Mouse (Mus musculus) stomach, embryonic 15.5 days (tissue): ENCODE data around the gene Sap30bp. TPM values are rescaled to one million over a fixed set of nuclear protein-coding genes. Genes with fewer than 3 reads are reported as not detected.

Experiments
- ATAC-seq: fragments of 200-750 bp; cut with Nextera tagmentation; 2 replicates; pipeline ENCODE4 v1.8.0; 2017; ENCODE audit warnings: low read depth, moderate number of reproducible peaks, moderate TSS enrichment; ENCODE audit not compliant: insufficient read depth, low FRiP score
- H3K27ac ChIP-seq: fragments of 300-500 bp; sonication (generic); 2 replicates; pipeline ENCODE4 v1.5.1; 2015; ENCODE audit warnings: mild to moderate bottlenecking, inconsistent platforms
- H3K27me3 ChIP-seq: fragments of 300-500 bp; sonication (generic); replicated peaks from 2 replicates; pipeline ENCODE4 v1.6.1; 2015; ENCODE audit warnings: inconsistent platforms
- H3K36me3 ChIP-seq: fragments of 300-500 bp; sonication (generic); 2 replicates; pipeline ENCODE4 v1.6.1; 2015; ENCODE audit warnings: inconsistent platforms
- H3K4me1 ChIP-seq: fragments of 300-500 bp; sonication (generic); 2 replicates; pipeline ENCODE4 v1.6.1; 2015; ENCODE audit warnings: inconsistent platforms
- H3K4me2 ChIP-seq: fragments of 300-500 bp; sonication (generic); 2 replicates; pipeline ENCODE4 v1.6.1; 2015; ENCODE audit warnings: mild to moderate bottlenecking, inconsistent platforms
- H3K4me3 ChIP-seq: fragments of 300-500 bp; sonication (generic); replicated peaks from 2 replicates; pipeline ENCODE4 v1.5.1; 2015; ENCODE audit warnings: inconsistent platforms
- H3K9ac ChIP-seq: fragments of 300-500 bp; sonication (generic); 2 replicates; pipeline ENCODE4 v1.6.1; 2015; ENCODE audit warnings: inconsistent platforms
- H3K9me3 ChIP-seq: fragments of 300-500 bp; sonication (generic); 2 replicates; pipeline ENCODE4 v1.6.1; 2016; ENCODE audit warnings: inconsistent platforms
- WGBS: fragments of 180-500 bp; shearing (Covaris S2); methylation state at CpG from one replicate; pipeline ENCODE4 v1.1.7; 2015; 5-methylcytosine and 5-hydroxymethylcytosine counted together
- polyA plus RNA-seq: library from polyadenylated mRNA; unstranded; fragments of >200 nt; fragmentation: Nextera tagmentation; extraction: Ambion mirVana; gene quantifications from 2 replicates; pipeline ENCODE4 v1.2.1, GENCODE M21; 2015

Sap30bp gene
- polyA plus RNA-seq, 1 experiment from 2014 or later: 34.6 TPM

- H3K4me1 ChIP-seq: no peaks in the 10 kb centered on the region
- ATAC-seq: peak; percentile 75
- peak overlapping the region; percentile 16; the same call in 1 of the 2 replicates for H3K4me2 ChIP-seq
- H3K27me3 ChIP-seq: no peaks in the 10 kb centered on the region
- H3K36me3 ChIP-seq: no peaks in the 10 kb centered on the region
- H3K9me3 ChIP-seq: no peaks in the 10 kb centered on the region
- H3K4me3 ChIP-seq: no peak overlapping the region
- no peak overlapping the region for H3K9ac ChIP-seq
- 64% methylated on average over 5 of the region's 5 CpGs for WGBS
- peak overlapping the region; percentile 89 for H3K27ac ChIP-seq
Observed at GRCm38 (mm10) chr11:115911134-115911561, 21.9 kb upstream of the Sap30bp start.

- Histone ChIP-seq H3K4me3 (peak within 1 kb of the TSS; percentile 18), H3K9ac (no peak within 1 kb of the TSS), H3K27ac (peak within 1 kb of the TSS; percentile 89), H3K4me2 (peak within 1 kb of the TSS; percentile 32), H3K9me3 (no peaks in the 10 kb centered on the region), H3K4me1 (no peaks in the 10 kb centered on the region), H3K27me3 (no peaks in the 10 kb centered on the region), H3K36me3 (no peaks in the 10 kb centered on the region)
- WGBS: 60% methylated on average over 11 of the region's 11 CpGs
- peak; percentile 87 for ATAC-seq
Observed at GRCm38 (mm10) chr11:115911632-115912376, 21.3 kb upstream of the Sap30bp start, which contains the start of gene Smim6. Gene Smim6, plus strand, starts transcription at chr11:115912017.

- no peak overlapping the region for H3K9ac ChIP-seq
- H3K9me3 ChIP-seq: no peaks in the 10 kb centered on the region
- no peak overlapping the region for H3K27ac ChIP-seq
- no peak for ATAC-seq
- no peaks in the 10 kb centered on the region for H3K4me1 ChIP-seq
- WGBS: 90% methylated on average over 4 of the region's 4 CpGs
- no peaks in the 10 kb centered on the region; the same call in 1 of the 2 replicates for H3K36me3 ChIP-seq
- H3K27me3 ChIP-seq: no peaks in the 10 kb centered on the region
- no peak overlapping the region for H3K4me2 ChIP-seq
- no peak overlapping the region for H3K4me3 ChIP-seq
Observed at GRCm38 (mm10) chr11:115916579-115916978, 16.5 kb upstream of the Sap30bp start.

GRCm38 (mm10) chr11:115918637-115919036 is 14.4 kb upstream of the Sap30bp start:
- 79% methylated on average over 5 of the region's 5 CpGs for WGBS
- Histone ChIP-seq H3K36me3 (peaks cover 7% of the 10 kb centered on the region; the same call in 1 of the 2 replicates), H3K27ac (no peak overlapping the region), H3K27me3 (no peaks in the 10 kb centered on the region), H3K4me3 (no peak overlapping the region), H3K9ac (no peak overlapping the region), H3K9me3 (no peaks in the 10 kb centered on the region), H3K4me2 (no peak overlapping the region), H3K4me1 (no peaks in the 10 kb centered on the region)
- ATAC-seq: no peak

- Histone ChIP-seq H3K9ac (no peak overlapping the region), H3K27me3 (no peaks in the 10 kb centered on the region), H3K27ac (no peak overlapping the region), H3K36me3 (peaks cover 7% of the 10 kb centered on the region; the same call in 1 of the 2 replicates), H3K9me3 (no peaks in the 10 kb centered on the region), H3K4me2 (no peak overlapping the region), H3K4me1 (no peaks in the 10 kb centered on the region), H3K4me3 (no peak overlapping the region)
- ATAC-seq: no peak
- 88% methylated on average over 5 of the region's 5 CpGs for WGBS
Observed at GRCm38 (mm10) chr11:115919073-115919472, 14.0 kb upstream of the Sap30bp start.

GRCm38 (mm10) chr11:115920110-115920818 is 12.8 kb upstream of the Sap30bp start:
- no peak for ATAC-seq
- Histone ChIP-seq H3K4me1 (no peaks in the 10 kb centered on the region), H3K27ac (no peak overlapping the region), H3K9ac (no peak overlapping the region), H3K27me3 (no peaks in the 10 kb centered on the region), H3K4me2 (no peak overlapping the region), H3K9me3 (no peaks in the 10 kb centered on the region), H3K36me3 (peaks cover 7% of the 10 kb centered on the region; the same call in 1 of the 2 replicates), H3K4me3 (no peak overlapping the region)
- WGBS: 44% methylated on average over 6 of the region's 6 CpGs

GRCm38 (mm10) chr11:115921986-115922385 is 11.1 kb upstream of the Sap30bp start:
- 95% methylated on average over 1 of the region's 1 CpGs for WGBS
- Histone ChIP-seq H3K27me3 (no peaks in the 10 kb centered on the region), H3K9me3 (no peaks in the 10 kb centered on the region), H3K9ac (no peak overlapping the region), H3K36me3 (peaks cover 7% of the 10 kb centered on the region; the same call in 1 of the 2 replicates), H3K27ac (no peak overlapping the region), H3K4me2 (no peak overlapping the region), H3K4me1 (no peaks in the 10 kb centered on the region), H3K4me3 (no peak overlapping the region)
- ATAC-seq: no peak

- Histone ChIP-seq H3K9me3 (no peaks in the 10 kb centered on the region), H3K9ac (no peak overlapping the region), H3K4me1 (peaks cover 10% of the 10 kb centered on the region), H3K27me3 (no peaks in the 10 kb centered on the region), H3K4me3 (no peak overlapping the region), H3K4me2 (no peak overlapping the region), H3K36me3 (no peaks in the 10 kb centered on the region), H3K27ac (no peak overlapping the region)
- 88% methylated on average over 8 of the region's 8 CpGs for WGBS
- ATAC-seq: no peak
Observed at GRCm38 (mm10) chr11:115929031-115929430, 4.1 kb upstream of the Sap30bp start.

GRCm38 (mm10) chr11:115929818-115930217 is 3.3 kb upstream of the Sap30bp start:
- Histone ChIP-seq H3K9ac (no peak overlapping the region), H3K9me3 (no peaks in the 10 kb centered on the region), H3K4me1 (peaks cover 18% of the 10 kb centered on the region), H3K27ac (no peak overlapping the region), H3K4me2 (no peak overlapping the region), H3K36me3 (no peaks in the 10 kb centered on the region), H3K4me3 (no peak overlapping the region), H3K27me3 (no peaks in the 10 kb centered on the region)
- ATAC-seq: no peak
- WGBS: 57% methylated on average over 3 of the region's 3 CpGs

- H3K4me2 ChIP-seq: no peak overlapping the region
- peaks cover 20% of the 10 kb centered on the region for H3K4me1 ChIP-seq
- no peaks in the 10 kb centered on the region for H3K36me3 ChIP-seq
- no peak overlapping the region for H3K27ac ChIP-seq
- no peak for ATAC-seq
- WGBS: 67% methylated on average over 3 of the region's 3 CpGs
- H3K4me3 ChIP-seq: no peak overlapping the region
- H3K9ac ChIP-seq: no peak overlapping the region
- no peaks in the 10 kb centered on the region for H3K27me3 ChIP-seq
- no peaks in the 10 kb centered on the region for H3K9me3 ChIP-seq
Observed at GRCm38 (mm10) chr11:115931235-115931634, 1.8 kb upstream of the Sap30bp start.

GRCm38 (mm10) chr11:115933747-115934110 is 647 bp downstream of the Sap30bp start:
- WGBS: under 1% methylated on average over 16 of the region's 16 CpGs
- Histone ChIP-seq H3K4me3 (peak overlapping the region; percentile 94), H3K9me3 (no peaks in the 10 kb centered on the region), H3K36me3 (peaks cover 7% of the 10 kb centered on the region; the same call in 1 of the 2 replicates), H3K9ac (peak overlapping the region; percentile 78), H3K4me1 (peaks cover 20% of the 10 kb centered on the region), H3K27me3 (no peaks in the 10 kb centered on the region), H3K4me2 (peak overlapping the region; percentile 78), H3K27ac (peak overlapping the region; percentile 38; the same call in 1 of the 2 replicates)
- peak; percentile 23; the same call in 1 of the 2 replicates for ATAC-seq
